In genomic region chr13:37777351-37778146, GRCm38 (mm10) we compare ENCODE assay signal across 8 mouse cellular contexts. TPM values are rescaled to one million over a fixed set of nuclear protein-coding genes. Genes with fewer than 3 reads are reported as not detected.
A peak's percentile ranks its signal among the peaks of the same experiment; 100 is the strongest.
DNase-seq lines count a peak whose midpoint lies in the region; ATAC-seq and TF ChIP-seq lines count a peak whose summit lies in the region.

No protein-coding gene starts in this region.

- no peak overlapping the region for H3K27ac ChIP-seq in kidney, embryonic 14.5 days (ENCODE audit: low read depth, low read length)
- H3K27ac ChIP-seq in embryonic fibroblast, embryonic 13.5 days (ENCODE audit: insufficient read depth, low read length), result peak overlapping the region; percentile 53; the same call in 1 of the 2 replicates
- 0 out of 2 replicates have a peak overlapping the region, but pooled peaks have one; percentile 12 for H3K27ac ChIP-seq in limb, embryonic 12.5 days
- no peak overlapping the region for H3K27ac ChIP-seq in olfactory bulb, adult 2 months (ENCODE audit: insufficient read depth, low read depth, low read length)

- H3K4me3 ChIP-seq in kidney, embryonic 14.5 days (ENCODE audit: low read length), result peak overlapping the region; percentile 61
- peak overlapping the region; percentile 43 for H3K4me3 ChIP-seq in embryonic fibroblast, embryonic 13.5 days (ENCODE audit: insufficient read depth, low read length)
- H3K4me3 ChIP-seq in limb, embryonic 12.5 days (replicated peaks), result peak overlapping the region; percentile 63
- H3K4me3 ChIP-seq in olfactory bulb, adult 2 months (ENCODE audit: insufficient read depth, low read depth, low read length), result peak overlapping the region; percentile 56

- no peak for DNase-seq in kidney, postnatal 4 days
- DNase-seq in ES-CJ7 (ENCODE audit: low read depth, low spot score), result peak; percentile 36
- DNase-seq in gastrocnemius, postnatal 10 days, result no peak
- no peak for DNase-seq in spleen, postnatal 4 days (ENCODE audit: low spot score in 2 of 2)

- peak overlapping the region; percentile 63; the same call in 1 of the 2 replicates for H3K9ac ChIP-seq in kidney, embryonic 14.5 days (ENCODE audit: low read depth, low read length)
- peak overlapping the region; percentile 70 for H3K9ac ChIP-seq in limb, embryonic 12.5 days (replicated peaks)

- no peaks in the 10 kb centered on the region for H3K9me3 ChIP-seq in kidney, embryonic 14.5 days (ENCODE audit: control insufficient read depth, low read length)
- no peaks in the 10 kb centered on the region for H3K9me3 ChIP-seq in limb, embryonic 12.5 days

- no peaks in the 10 kb centered on the region for H3K36me3 ChIP-seq in kidney, embryonic 14.5 days (ENCODE audit: control insufficient read depth, insufficient read depth, low read length)
- no peaks in the 10 kb centered on the region for H3K36me3 ChIP-seq in limb, embryonic 12.5 days

- no peaks in the 10 kb centered on the region; the same call in 1 of the 2 replicates for H3K4me1 ChIP-seq in kidney, embryonic 14.5 days (ENCODE audit: control insufficient read depth, insufficient read depth, low read length)
- peaks cover 12% of the 10 kb centered on the region for H3K4me1 ChIP-seq in embryonic fibroblast, embryonic 13.5 days (ENCODE audit: control insufficient read depth, insufficient read depth, low read length)
- H3K4me1 ChIP-seq in limb, embryonic 12.5 days (replicated peaks), result peaks cover 23% of the 10 kb centered on the region
- peaks cover 16% of the 10 kb centered on the region for H3K4me1 ChIP-seq in olfactory bulb, adult 2 months (ENCODE audit: control insufficient read depth, insufficient read depth, low read length)

- ATAC-seq in kidney, embryonic 14.5 days (ENCODE audit: low FRiP score, low TSS enrichment), result 0 out of 2 replicates have a peak, but pooled peaks have one; percentile 22
- ATAC-seq in limb, embryonic 12.5 days (ENCODE audit: insufficient number of reproducible peaks, insufficient read depth, low FRiP score, low TSS enrichment, low read depth), result peak; percentile 43; the same call in 1 of the 2 replicates

- TF ChIP-seq CTCF in embryonic fibroblast, embryonic 13.5 days (IDR thresholded peaks at IDR 0.05; ENCODE audit: borderline replicate concordance, insufficient read depth, low read length), result no peak
- no peak for TF ChIP-seq CTCF in olfactory bulb, adult 2 months (IDR thresholded peaks at IDR 0.05; ENCODE audit: insufficient read depth, low read depth, low read length)

- 18% methylated on average over 25 of the region's 25 CpGs for WGBS in kidney, embryonic 14.5 days
- 16% methylated on average over 25 of the region's 25 CpGs for WGBS in limb, embryonic 12.5 days
- WGBS in olfactory bulb, adult 2 months, result 35% methylated on average over 25 of the region's 25 CpGs

- H3K4me2 ChIP-seq in kidney, embryonic 14.5 days (replicated peaks; ENCODE audit: low read depth, low read length), result peak overlapping the region; percentile 100
- peak overlapping the region; percentile 100 for H3K4me2 ChIP-seq in limb, embryonic 12.5 days

- peaks cover 9% of the 10 kb centered on the region for H3K27me3 ChIP-seq in kidney, embryonic 14.5 days (ENCODE audit: control insufficient read depth, insufficient read depth, low read length)
- H3K27me3 ChIP-seq in limb, embryonic 12.5 days, result peaks cover 35% of the 10 kb centered on the region

- no peak for TF ChIP-seq POLR2A in embryonic fibroblast, embryonic 13.5 days (IDR thresholded peaks at IDR 0.05; ENCODE audit: low read depth, low read length)
- TF ChIP-seq POLR2A in olfactory bulb, adult 2 months (IDR thresholded peaks at IDR 0.05; ENCODE audit: insufficient read depth, low read depth, low read length), result no peak

RNA-seq across cellular contexts. Expression of gene Rreb1, which starts 0.7 kb away (rescaled TPM):
- 12.2 and 16.7 TPM in 2 replicates for polyA plus RNA-seq in kidney, embryonic 14.5 days (2014; fragmentation: Nextera tagmentation; extraction: Ambion mirVana)
- 14.1 and 15.5 TPM in 2 replicates for polyA plus RNA-seq in embryonic fibroblast, embryonic 13.5 days (2011; ENCODE audit: insufficient read length, low read depth, missing spikeins)
- 7.7 and 10.3 TPM in 2 replicates for polyA plus RNA-seq in limb, embryonic 12.5 days (2016; fragmentation: Nextera tagmentation; extraction: Ambion mirVana)
- polyA plus RNA-seq in olfactory bulb, adult 2 months (2012; ENCODE audit: insufficient read depth, insufficient read length, low replicate concordance, missing spikeins), result 58.3 TPM in 1 of 2 replicates, not detected in the other
- total RNA-seq in gastrocnemius, postnatal 10 days (2021), result 10 to 100 TPM; 33.1 to 45.5 TPM

Comparison
In these comparisons a context has a peak if more than half of its experiments do, and no peak if none do; other contexts are left out.
1. H3K27ac ChIP-seq: peak in embryonic fibroblast, embryonic 13.5 days (single experiment) and limb, embryonic 12.5 days (single experiment); none in kidney, embryonic 14.5 days (single experiment) and olfactory bulb, adult 2 months (single experiment).
2. Peak in every context shown above with its lines, with median percentiles within 50 percentile points of each other: H3K4me3 ChIP-seq.